Mouse (Mus musculus): Measurements from ENCODE around the gene Lrwd1. TPM values are rescaled to one million over a fixed set of nuclear protein-coding genes. Genes with fewer than 3 reads are reported as not detected.

Gene Lrwd1
- polyA plus RNA-seq (2014; fragmentation: Nextera tagmentation; extraction: Ambion mirVana): 34.7 and 37.5 TPM in 2 replicates

- H3K36me3 ChIP-seq (ENCODE audit: control insufficient read depth, insufficient read depth, low read length): peaks cover 2% of the 10 kb centered on the region; the same call in 1 of the 2 replicates
- H3K27ac ChIP-seq (ENCODE audit: low read depth, low read length): no peak within 1 kb of the TSS
- under 1% methylated on average over 59 of the region's 60 CpGs for WGBS
- ATAC-seq (ENCODE audit: low FRiP score) (peak; percentile 88), DNase-seq (ENCODE audit: low spot score) (peak; percentile 98)
- no peaks in the 10 kb centered on the region for H3K9me3 ChIP-seq (ENCODE audit: control insufficient read depth, low read length)
- H3K9ac ChIP-seq (ENCODE audit: low read depth, low read length): peak within 1 kb of the TSS; percentile 79
- H3K4me3 ChIP-seq (ENCODE audit: low read depth, low read length): peak within 1 kb of the TSS; percentile 75
- H3K4me1 ChIP-seq (replicated peaks; ENCODE audit: control insufficient read depth, insufficient read depth, low read length): no peaks in the 10 kb centered on the region; the same call in 1 of the 2 replicates
- peak within 1 kb of the TSS; percentile 78 for H3K4me2 ChIP-seq (replicated peaks; ENCODE audit: low read depth, low read length)
- H3K27me3 ChIP-seq (ENCODE audit: control insufficient read depth, insufficient read depth, low read length): no peaks in the 10 kb centered on the region
These were observed at the start of gene Lrwd1, which contains the start of gene Alkbh4 for GRCm38 (mm10) chr5:136135571-136136291. Lrwd1 (minus strand) TSS chr5:136136074. Alkbh4 (plus strand) TSS chr5:136136146.

GRCm38 (mm10) chr5:136183766-136184165 is 47.9 kb upstream of the Lrwd1 start:
- 0 out of 2 replicates have a peak, but pooled peaks cover 4% of the 10 kb centered on the region for H3K36me3 ChIP-seq (ENCODE audit: control insufficient read depth, insufficient read depth, low read length)
- H3K4me2 ChIP-seq (replicated peaks; ENCODE audit: low read depth, low read length): no peak overlapping the region

DNA sequence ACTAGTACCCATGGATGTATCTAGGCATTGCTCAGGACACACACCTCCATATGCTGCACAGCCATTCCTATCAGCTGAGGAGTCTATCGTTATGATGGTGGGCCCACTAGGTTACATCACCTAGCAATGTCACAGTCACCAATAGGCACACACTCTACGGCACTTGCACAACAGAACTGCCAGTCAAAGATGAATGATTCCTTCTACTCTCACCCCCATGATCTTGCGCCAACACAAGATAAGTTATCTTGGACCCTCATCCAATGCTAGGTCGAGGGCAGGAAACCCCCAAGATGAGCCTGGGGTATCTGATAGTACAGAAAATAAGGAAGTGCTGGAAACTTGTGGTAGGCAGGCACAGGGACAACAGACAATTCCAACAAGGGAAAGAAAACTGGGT is 47.0 kb upstream of the Lrwd1 start:
- no peak overlapping the region for H3K4me3 ChIP-seq (ENCODE audit: low read depth, low read length)
- H3K27ac ChIP-seq (ENCODE audit: low read depth, low read length): no peak overlapping the region
- no peaks in the 10 kb centered on the region for H3K27me3 ChIP-seq (ENCODE audit: control insufficient read depth, insufficient read depth, low read length)
- no peaks in the 10 kb centered on the region for H3K9me3 ChIP-seq (ENCODE audit: control insufficient read depth, low read length)
- no peak overlapping the region for H3K4me2 ChIP-seq (replicated peaks; ENCODE audit: low read depth, low read length)
- ATAC-seq (ENCODE audit: low FRiP score) (no peak), DNase-seq (ENCODE audit: low spot score) (no peak)
- no peak overlapping the region for H3K9ac ChIP-seq (ENCODE audit: low read depth, low read length)
- no peaks in the 10 kb centered on the region for H3K4me1 ChIP-seq (replicated peaks; ENCODE audit: control insufficient read depth, insufficient read depth, low read length)
- 0 out of 2 replicates have a peak, but pooled peaks cover 4% of the 10 kb centered on the region for H3K36me3 ChIP-seq (ENCODE audit: control insufficient read depth, insufficient read depth, low read length)
- WGBS: 92% methylated on average over 4 of the region's 4 CpGs

More at GRCm38 (mm10) chr5:136183766-136184165, 47.9 kb upstream of the Lrwd1 start:
- H3K9ac ChIP-seq (ENCODE audit: low read depth, low read length): no peak overlapping the region
- no peak overlapping the region for H3K27ac ChIP-seq (ENCODE audit: low read depth, low read length)
- H3K4me1 ChIP-seq (replicated peaks; ENCODE audit: control insufficient read depth, insufficient read depth, low read length): no peaks in the 10 kb centered on the region
- ATAC-seq (ENCODE audit: low FRiP score) (no peak), DNase-seq (ENCODE audit: low spot score) (no peak)
- no peaks in the 10 kb centered on the region for H3K27me3 ChIP-seq (ENCODE audit: control insufficient read depth, insufficient read depth, low read length)
- 94% methylated on average over 7 of the region's 7 CpGs for WGBS
- H3K9me3 ChIP-seq (ENCODE audit: control insufficient read depth, low read length): no peaks in the 10 kb centered on the region
- no peak overlapping the region for H3K4me3 ChIP-seq (ENCODE audit: low read depth, low read length)

DNA sequence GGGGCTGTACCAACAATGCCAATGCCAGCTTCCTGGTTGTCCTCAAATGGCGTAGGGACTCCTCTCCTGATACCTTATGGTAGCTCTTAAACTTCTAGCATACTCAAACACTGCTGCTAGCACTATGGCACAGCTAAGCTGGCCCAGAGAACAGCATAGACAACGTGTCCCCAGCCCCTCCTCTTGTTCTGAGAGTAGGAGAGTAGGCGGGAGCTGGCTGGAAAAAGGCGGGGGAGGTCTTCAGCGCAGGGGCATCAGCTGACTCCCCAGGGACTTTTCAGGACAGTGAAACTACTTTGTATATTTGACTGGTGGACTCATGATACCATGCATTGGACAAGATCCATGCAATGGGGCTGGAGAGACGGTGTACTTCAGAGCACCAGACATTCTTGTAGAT is 46.2 kb upstream of the Lrwd1 start:
- H3K36me3 ChIP-seq (ENCODE audit: control insufficient read depth, insufficient read depth, low read length): 0 out of 2 replicates have a peak, but pooled peaks cover 4% of the 10 kb centered on the region
- ATAC-seq (ENCODE audit: low FRiP score): no peak
- no peak overlapping the region for H3K4me3 ChIP-seq (ENCODE audit: low read depth, low read length)
- no peak overlapping the region for H3K9ac ChIP-seq (ENCODE audit: low read depth, low read length)
- no peaks in the 10 kb centered on the region for H3K27me3 ChIP-seq (ENCODE audit: control insufficient read depth, insufficient read depth, low read length)
- no peaks in the 10 kb centered on the region for H3K9me3 ChIP-seq (ENCODE audit: control insufficient read depth, low read length)
- no peak for DNase-seq (ENCODE audit: low spot score)
- H3K4me2 ChIP-seq (replicated peaks; ENCODE audit: low read depth, low read length): no peak overlapping the region
- no peak overlapping the region for H3K27ac ChIP-seq (ENCODE audit: low read depth, low read length)
- no peaks in the 10 kb centered on the region for H3K4me1 ChIP-seq (replicated peaks; ENCODE audit: control insufficient read depth, insufficient read depth, low read length)
- WGBS: 93% methylated on average over 6 of the region's 6 CpGs

- H3K27ac ChIP-seq (ENCODE audit: low read depth, low read length): no peak overlapping the region
- H3K27me3 ChIP-seq (ENCODE audit: control insufficient read depth, insufficient read depth, low read length): no peaks in the 10 kb centered on the region
- H3K4me2 ChIP-seq (replicated peaks; ENCODE audit: low read depth, low read length): no peak overlapping the region
- H3K4me1 ChIP-seq (replicated peaks; ENCODE audit: control insufficient read depth, insufficient read depth, low read length): no peaks in the 10 kb centered on the region
- H3K4me3 ChIP-seq (ENCODE audit: low read depth, low read length): no peak overlapping the region
- 0 out of 2 replicates have a peak, but pooled peaks cover 4% of the 10 kb centered on the region for H3K36me3 ChIP-seq (ENCODE audit: control insufficient read depth, insufficient read depth, low read length)
- no peak for ATAC-seq (ENCODE audit: low FRiP score)
- DNase-seq (ENCODE audit: low spot score): no peak
- H3K9me3 ChIP-seq (ENCODE audit: control insufficient read depth, low read length): no peaks in the 10 kb centered on the region
- 91% methylated on average over 6 of the region's 6 CpGs for WGBS
- H3K9ac ChIP-seq (ENCODE audit: low read depth, low read length): no peak overlapping the region
These were observed 45.3 kb upstream of the Lrwd1 start for GRCm38 (mm10) chr5:136181197-136181596.

- H3K9ac ChIP-seq (ENCODE audit: low read depth, low read length): no peak overlapping the region
- H3K4me1 ChIP-seq (replicated peaks; ENCODE audit: control insufficient read depth, insufficient read depth, low read length): no peaks in the 10 kb centered on the region
- H3K4me3 ChIP-seq (ENCODE audit: low read depth, low read length): no peak overlapping the region
- ATAC-seq (ENCODE audit: low FRiP score): no peak
- whole genome bisulfite sequencing: 77% methylated on average over 5 of the region's 5 CpGs
- H3K27me3 ChIP-seq (ENCODE audit: control insufficient read depth, insufficient read depth, low read length): no peaks in the 10 kb centered on the region
- no peak overlapping the region for H3K4me2 ChIP-seq (replicated peaks; ENCODE audit: low read depth, low read length)
- no peak overlapping the region for H3K27ac ChIP-seq (ENCODE audit: low read depth, low read length)
- 0 out of 2 replicates have a peak, but pooled peaks cover 4% of the 10 kb centered on the region for H3K36me3 ChIP-seq (ENCODE audit: control insufficient read depth, insufficient read depth, low read length)
- H3K9me3 ChIP-seq (ENCODE audit: control insufficient read depth, low read length): no peaks in the 10 kb centered on the region
- DNase-seq (ENCODE audit: low spot score): no peak
These were observed 43.7 kb upstream of the Lrwd1 start for GRCm38 (mm10) chr5:136179594-136179993.

GRCm38 (mm10) chr5:136173606-136174463 is 38.0 kb upstream of the Lrwd1 start:
- Histone ChIP-seq H3K4me1 (replicated peaks; ENCODE audit: control insufficient read depth, insufficient read depth, low read length) (0 out of 2 replicates have a peak, but pooled peaks cover 3% of the 10 kb centered on the region), H3K27me3 (ENCODE audit: control insufficient read depth, insufficient read depth, low read length) (no peaks in the 10 kb centered on the region; the same call in 1 of the 2 replicates), H3K27ac (ENCODE audit: low read depth, low read length) (no peak overlapping the region), H3K9me3 (ENCODE audit: control insufficient read depth, low read length) (no peaks in the 10 kb centered on the region), H3K4me3 (ENCODE audit: low read depth, low read length) (no peak overlapping the region), H3K36me3 (ENCODE audit: control insufficient read depth, insufficient read depth, low read length) (no peaks in the 10 kb centered on the region), H3K4me2 (replicated peaks; ENCODE audit: low read depth, low read length) (no peak overlapping the region), H3K9ac (ENCODE audit: low read depth, low read length) (no peak overlapping the region)
- no peak for DNase-seq (ENCODE audit: low spot score)
- WGBS: 61% methylated on average over 9 of the region's 9 CpGs
- ATAC-seq (ENCODE audit: low FRiP score): no peak

DNA sequence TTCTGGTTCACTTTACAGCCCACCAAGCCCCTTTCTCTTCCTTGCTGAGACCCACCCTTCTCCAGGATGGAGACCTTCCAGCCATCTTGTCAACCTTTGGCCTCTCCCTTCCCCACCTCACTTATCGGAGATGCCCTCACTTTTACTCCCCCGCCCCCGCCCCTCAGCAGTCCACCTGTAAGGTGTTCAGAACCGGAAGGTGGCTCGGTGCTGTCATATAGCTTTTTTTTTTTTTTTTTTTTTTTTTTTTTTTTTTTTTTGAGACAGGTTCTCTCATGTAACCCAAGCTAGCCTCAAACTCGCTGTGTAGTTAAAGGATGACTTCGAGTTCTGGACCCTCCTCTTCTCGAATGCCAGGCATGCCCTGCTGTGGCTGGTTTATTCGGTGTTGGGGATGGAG is 37.1 kb upstream of the Lrwd1 start:
- Histone ChIP-seq H3K9ac (ENCODE audit: low read depth, low read length) (no peak overlapping the region), H3K27me3 (ENCODE audit: control insufficient read depth, insufficient read depth, low read length) (no peaks in the 10 kb centered on the region; the same call in 1 of the 2 replicates), H3K9me3 (ENCODE audit: control insufficient read depth, low read length) (no peaks in the 10 kb centered on the region), H3K27ac (ENCODE audit: low read depth, low read length) (no peak overlapping the region), H3K36me3 (ENCODE audit: control insufficient read depth, insufficient read depth, low read length) (no peaks in the 10 kb centered on the region), H3K4me3 (ENCODE audit: low read depth, low read length) (no peak overlapping the region), H3K4me2 (replicated peaks; ENCODE audit: low read depth, low read length) (no peak overlapping the region), H3K4me1 (replicated peaks; ENCODE audit: control insufficient read depth, insufficient read depth, low read length) (0 out of 2 replicates have a peak, but pooled peaks cover 3% of the 10 kb centered on the region)
- DNase-seq (ENCODE audit: low spot score): no peak
- 74% methylated on average over 9 of the region's 9 CpGs for WGBS
- ATAC-seq (ENCODE audit: low FRiP score): no peak
